9 mouse cellular contexts compared by ENCODE assay signal in the genomic region with DNA sequence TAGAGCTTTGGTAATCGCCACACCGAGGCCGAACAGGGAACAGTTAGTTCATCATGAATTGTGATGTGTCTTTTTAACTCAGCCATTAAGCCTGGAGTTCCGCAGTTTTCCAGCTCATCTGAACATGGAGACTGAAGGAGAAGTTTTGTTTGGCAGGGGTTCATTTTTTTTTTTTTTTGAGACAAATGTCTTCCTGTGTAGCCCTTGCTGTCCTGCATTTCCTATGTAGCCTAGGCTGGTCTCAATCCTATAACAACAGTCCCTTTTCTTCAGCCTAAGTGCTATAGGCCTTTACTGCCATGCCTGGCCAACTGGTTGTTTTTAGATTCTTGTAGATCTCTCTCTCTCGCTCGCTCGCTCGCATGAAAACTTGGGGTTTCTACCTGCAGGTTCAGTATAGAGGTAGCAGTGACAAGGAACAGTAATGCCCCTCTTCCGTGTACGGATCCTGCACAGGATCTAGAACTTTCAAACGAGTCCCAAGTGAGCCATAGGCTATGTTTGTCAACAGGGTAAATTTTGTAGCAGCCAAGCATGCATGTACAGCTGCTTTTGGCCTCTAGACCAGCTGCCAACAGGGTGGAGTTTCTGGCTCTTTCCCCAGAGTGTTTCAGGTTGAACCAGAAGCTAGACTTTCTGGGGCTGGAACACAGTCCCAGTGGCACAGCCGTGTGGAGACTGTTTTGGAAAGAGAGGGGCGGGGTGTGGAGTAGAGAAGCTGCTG.
A peak's percentile ranks its signal among the peaks of the same experiment; 100 is the strongest.
DNase-seq lines count a peak whose midpoint lies in the region; ATAC-seq and TF ChIP-seq lines count a peak whose summit lies in the region.
"Had no signal": no experiment of that assay in that cellular context is flagged by ENCODE, and none has a peak within 500 bp of the region (broad histone marks: within the 10 kb centered on the region; RNA-seq: fewer than 3 reads in every experiment).

No protein-coding gene starts in this region.

- 0 out of 2 replicates have a peak overlapping the region, but pooled peaks have one; percentile 6 for H3K4me3 ChIP-seq in heart, adult 2 months
- no peak overlapping the region for H3K4me3 ChIP-seq in midbrain, embryonic 14.5 days (replicated peaks; ENCODE audit: low read depth, low read length)

- peaks cover 2% of the 10 kb centered on the region for H3K79me2 ChIP-seq in heart, adult 2 months (replicated peaks; ENCODE audit: control insufficient read depth, insufficient read depth, low read length)

- peaks cover 15% of the 10 kb centered on the region for H3K4me1 ChIP-seq in heart, adult 2 months (ENCODE audit: control insufficient read depth, insufficient read depth, low read length)
- peaks cover 22% of the 10 kb centered on the region for H3K4me1 ChIP-seq in midbrain, embryonic 14.5 days (ENCODE audit: control insufficient read depth, insufficient read depth, low read length)

- no peak for TF ChIP-seq POLR2A in heart, adult 2 months (IDR thresholded peaks at IDR 0.05; ENCODE audit: insufficient read depth, low read depth, low read length)

- peak overlapping the region; percentile 84 for H3K27ac ChIP-seq in heart, adult 2 months
- H3K27ac ChIP-seq in midbrain, embryonic 14.5 days (replicated peaks; ENCODE audit: low read depth, low read length) = no peak overlapping the region

- no peak; the same call in 1 of the 2 replicates for TF ChIP-seq CTCF in heart, adult 2 months (IDR thresholded peaks at IDR 0.05)

- H3K27me3 ChIP-seq in heart, adult 2 months (ENCODE audit: control insufficient read depth, insufficient read depth, low read length) = no peaks in the 10 kb centered on the region
- no peaks in the 10 kb centered on the region for H3K27me3 ChIP-seq in midbrain, embryonic 14.5 days (ENCODE audit: control insufficient read depth, insufficient read depth, low read length)

- WGBS in heart, adult 2 months = 31% methylated on average over 13 of the region's 13 CpGs
- WGBS in midbrain, embryonic 14.5 days = 95% methylated on average over 13 of the region's 13 CpGs

- H3K9ac ChIP-seq in heart, adult 2 months (ENCODE audit: low read depth, low read length) = no peak overlapping the region
- H3K9ac ChIP-seq in midbrain, embryonic 14.5 days (replicated peaks; ENCODE audit: low read length) = no peak overlapping the region

- TF ChIP-seq EP300 in heart, adult 2 months (IDR thresholded peaks at IDR 0.05; ENCODE audit: insufficient read depth, low read depth, low read length) = no peak; the same call in 1 of the 2 replicates

- intact Hi-C loops in heart, adult 2 months (cut with DNase I) = loop anchor here (2.0 to 5.0 kb wide), 2 partner anchors 20 to 58 kb away; no protein-coding TSS in a partner anchor
- intact Hi-C loops in left cerebral cortex, postnatal 25 days (cut with DNase I) = no loop called here

- H3K9me3 ChIP-seq in midbrain, embryonic 14.5 days (ENCODE audit: control insufficient read depth, low read length) = no peaks in the 10 kb centered on the region

- peaks cover 4% of the 10 kb centered on the region; the same call in 1 of the 2 replicates for H3K36me3 ChIP-seq in heart, adult 2 months (ENCODE audit: control insufficient read depth, insufficient read depth, low read length)
- no peaks in the 10 kb centered on the region for H3K36me3 ChIP-seq in midbrain, embryonic 14.5 days (ENCODE audit: control insufficient read depth, insufficient read depth, low read length)

- no peak overlapping the region for H3K4me2 ChIP-seq in midbrain, embryonic 14.5 days (ENCODE audit: low read length)

- ATAC-seq in midbrain, embryonic 14.5 days (ENCODE audit: low FRiP score, low TSS enrichment) = no peak

- peak; percentile 71 for DNase-seq in adrenal gland, postnatal 10 days
- no peak for DNase-seq in adrenal gland, adult 8-10 months
- peak; percentile 72 to 76 for DNase-seq in heart, adult 2 months
- peak; percentile 66 to 79 for DNase-seq in kidney, adult 8-10 months
- peak; percentile 45 to 55 for DNase-seq in lung, postnatal 4 days
- no peak for DNase-seq in midbrain, embryonic 14.5 days
- DNase-seq in thymus, postnatal 25 days = no peak
- DNase-seq in left cerebral cortex, postnatal 25 days (ENCODE audit: low spot score in 2 of 2) = no peak
- DNase-seq: left cerebral cortex, postnatal 4 days had no signal

Comparison
In these comparisons a context has a peak if more than half of its experiments do, and no peak if none do; other contexts are left out.
1. DNase-seq: peak in adrenal gland, postnatal 10 days (single experiment), heart, adult 2 months (2 of 2), kidney, adult 8-10 months (2 of 2) and lung, postnatal 4 days (2 of 2); none in adrenal gland, adult 8-10 months (single experiment), midbrain, embryonic 14.5 days (single experiment), thymus, postnatal 25 days (single experiment) and left cerebral cortex, postnatal 25 days (0 of 2).